Mouse (Mus musculus) liver, adult 2 months (tissue): Measurements from ENCODE around the gene Gm10053. TPM values are rescaled to one million over a fixed set of nuclear protein-coding genes. Genes with fewer than 3 reads are reported as not detected.

Source experiments
- DNase-seq: peaks from one replicate; pipeline ENCODE4 v3.0.0-alpha.2; 2011; ENCODE audit warnings: low read depth, low spot score; ENCODE audit errors: extremely low read depth
- H3K27ac ChIP-seq: fragments of 200-500 bp; replicated peaks from 2 replicates; pipeline ENCODE4 v1.5.1; 2012; ENCODE audit warnings: low read depth, mild to moderate bottlenecking, control low read depth, inconsistent platforms, low read length; ENCODE audit not compliant: insufficient read depth
- H3K27me3 ChIP-seq: fragments of 200-500 bp; 2 replicates; pipeline ENCODE4 v1.6.1; 2012; ENCODE audit warnings: mild to moderate bottlenecking, moderate library complexity, low read length, inconsistent platforms; ENCODE audit not compliant: control insufficient read depth, insufficient read depth
- H3K36me3 ChIP-seq: fragments of 200-500 bp; 2 replicates; pipeline ENCODE4 v1.6.1; 2012; ENCODE audit warnings: low read length, inconsistent platforms; ENCODE audit not compliant: control insufficient read depth, insufficient read depth
- H3K4me1 ChIP-seq: fragments of 200-500 bp; 2 replicates; pipeline ENCODE4 v1.6.1; 2011; ENCODE audit warnings: low read length; ENCODE audit not compliant: control insufficient read depth, insufficient read depth
- H3K4me3 ChIP-seq: fragments of 200-500 bp; 2 replicates; pipeline ENCODE4 v1.5.1; 2011; ENCODE audit warnings: low read depth, mild to moderate bottlenecking, control low read depth, low read length, moderate library complexity; ENCODE audit not compliant: insufficient read depth
- H3K79me2 ChIP-seq: fragments of 200-500 bp; 2 replicates; pipeline ENCODE4 v1.6.1; 2012; ENCODE audit warnings: inconsistent platforms, mild to moderate bottlenecking, low read length, moderate library complexity; ENCODE audit not compliant: control insufficient read depth, insufficient read depth
- H3K9ac ChIP-seq: fragments of 200-500 bp; 2 replicates; pipeline ENCODE4 v1.6.1; 2012; ENCODE audit warnings: low read depth, mild to moderate bottlenecking, control low read depth, inconsistent platforms, low read length
- CTCF ChIP-seq: fragments of 200-500 bp; IDR thresholded peaks from 2 replicates; pipeline ENCODE4 v1.5.1; 2011; ENCODE audit warnings: low read depth, low read length, control low read depth
- POLR2A ChIP-seq: fragments of 200-500 bp; IDR thresholded peaks from 2 replicates; pipeline ENCODE4 v1.6.1; 2011; ENCODE audit warnings: low read length, control low read depth; ENCODE audit not compliant: insufficient read depth; ENCODE audit errors: extremely low read depth
- WGBS: fragments of 180-500 bp; shearing (Covaris S2); methylation state at CpG from one replicate; pipeline ENCODE4 v1.1.7; 2018; 5-methylcytosine and 5-hydroxymethylcytosine counted together
- polyA plus RNA-seq: library from polyadenylated mRNA; depleted of rRNA; stranded (reverse); fragments of >200 nt; gene quantifications from 2 replicates; pipeline ENCODE4 v1.2.3, GENCODE M21; 2012; rRNA removed
- total RNA-seq: library from RNA; depleted of rRNA; stranded (reverse); fragments of >200 nt; gene quantifications from 2 replicates; pipeline ENCODE4 v1.2.3, GENCODE M21; 2014; rRNA removed

Gene Gm10053
- total and polyA plus RNA-seq, 2 experiments = 22.9 to 94.5 TPM

GRCm38 (mm10) chr19:24901666-24902065 lies 26.2 kb downstream of the Gm10053 start:
- 5% methylated on average over 3 of the region's 3 CpGs for WGBS
- H3K27me3 ChIP-seq = peaks cover 35% of the 10 kb centered on the region

GRCm38 (mm10) chr19:24902256-24902655 lies 26.8 kb downstream of the Gm10053 start:
- H3K36me3 ChIP-seq = no peaks in the 10 kb centered on the region
- no peak overlapping the region for H3K4me3 ChIP-seq
- H3K4me1 ChIP-seq = 0 out of 2 replicates have a peak, but pooled peaks cover 2% of the 10 kb centered on the region
- H3K79me2 ChIP-seq = no peaks in the 10 kb centered on the region
- no peak for DNase-seq
- no peak for TF ChIP-seq POLR2A
- TF ChIP-seq CTCF = no peak
- WGBS = 3% methylated on average over 2 of the region's 2 CpGs
- H3K27me3 ChIP-seq = peaks cover 29% of the 10 kb centered on the region
- H3K27ac ChIP-seq = no peak overlapping the region
- no peak overlapping the region for H3K9ac ChIP-seq

More at GRCm38 (mm10) chr19:24901666-24902065, 26.2 kb downstream of the Gm10053 start:
- H3K9ac ChIP-seq = no peak overlapping the region
- TF ChIP-seq CTCF = no peak
- no peak for TF ChIP-seq POLR2A
- H3K4me3 ChIP-seq = no peak overlapping the region
- no peaks in the 10 kb centered on the region for H3K36me3 ChIP-seq
- no peak for DNase-seq
- 0 out of 2 replicates have a peak, but pooled peaks cover 2% of the 10 kb centered on the region for H3K4me1 ChIP-seq
- H3K79me2 ChIP-seq = no peaks in the 10 kb centered on the region
- H3K27ac ChIP-seq = no peak overlapping the region

GRCm38 (mm10) chr19:24902821-24903220 lies 27.3 kb downstream of the Gm10053 start:
- Histone ChIP-seq H3K27ac (no peak overlapping the region), H3K36me3 (no peaks in the 10 kb centered on the region), H3K27me3 (peaks cover 25% of the 10 kb centered on the region), H3K4me3 (no peak overlapping the region), H3K79me2 (no peaks in the 10 kb centered on the region), H3K4me1 (0 out of 2 replicates have a peak, but pooled peaks cover 2% of the 10 kb centered on the region), H3K9ac (no peak overlapping the region)
- WGBS = 57% methylated on average over 2 of the region's 2 CpGs
- DNase-seq = no peak
- TF ChIP-seq CTCF (no peak), POLR2A (no peak)

- Histone ChIP-seq H3K4me3 (no peak overlapping the region), H3K36me3 (no peaks in the 10 kb centered on the region), H3K27me3 (no peaks in the 10 kb centered on the region), H3K9ac (no peak overlapping the region), H3K4me1 (no peaks in the 10 kb centered on the region), H3K27ac (no peak overlapping the region), H3K79me2 (no peaks in the 10 kb centered on the region)
- DNase-seq = no peak
- 88% methylated on average over 6 of the region's 6 CpGs for WGBS
- TF ChIP-seq CTCF = no peak
- TF ChIP-seq POLR2A = no peak
These were observed 32.2 kb downstream of the Gm10053 start for GRCm38 (mm10) chr19:24907655-24908054.

- no peak for TF ChIP-seq POLR2A
- TF ChIP-seq CTCF = no peak
- Histone ChIP-seq H3K4me3 (no peak overlapping the region), H3K27ac (no peak overlapping the region), H3K9ac (no peak overlapping the region), H3K79me2 (no peaks in the 10 kb centered on the region), H3K36me3 (no peaks in the 10 kb centered on the region), H3K4me1 (no peaks in the 10 kb centered on the region), H3K27me3 (no peaks in the 10 kb centered on the region)
- WGBS = 90% methylated on average over 3 of the region's 3 CpGs
- no peak for DNase-seq
These were observed 33.1 kb downstream of the Gm10053 start for GRCm38 (mm10) chr19:24908385-24909155.

GRCm38 (mm10) chr19:24920866-24921265 lies 45.4 kb downstream of the Gm10053 start:
- DNase-seq = peak; percentile 17
- Histone ChIP-seq H3K36me3 (peaks cover 17% of the 10 kb centered on the region), H3K4me3 (no peak overlapping the region), H3K9ac (no peak overlapping the region), H3K79me2 (no peaks in the 10 kb centered on the region), H3K27me3 (no peaks in the 10 kb centered on the region), H3K27ac (no peak overlapping the region), H3K4me1 (no peaks in the 10 kb centered on the region)
- WGBS = 69% methylated on average over 5 of the region's 5 CpGs
- no peak for TF ChIP-seq CTCF
- TF ChIP-seq POLR2A = no peak

Other genes with a start within 250 kb of the Gm10053 start
- under 0.01 TPM in 1 of 2 replicates, not detected in the other for gene Tmem252, start 201.7 kb upstream of the Gm10053 start, total RNA-seq
- not detected in 2 replicates for gene Tmem252, start 201.7 kb upstream of the Gm10053 start, polyA plus RNA-seq
- gene Pgm5, start 13.8 kb upstream of the Gm10053 start, total RNA-seq = 1.1 and 1.7 TPM in 2 replicates
- gene Pgm5, start 13.8 kb upstream of the Gm10053 start, polyA plus RNA-seq = 0.46 and 0.66 TPM in 2 replicates
- not detected in 2 replicates for gene Foxd4, start 25.5 kb downstream of the Gm10053 start, total RNA-seq
- gene Foxd4, start 25.5 kb downstream of the Gm10053 start, polyA plus RNA-seq = not detected in 2 replicates
- gene Cbwd1, start 85.9 kb downstream of the Gm10053 start, total RNA-seq = 8.5 and 9.7 TPM in 2 replicates
- 0.82 and 1.1 TPM in 2 replicates for gene Cbwd1, start 85.9 kb downstream of the Gm10053 start, polyA plus RNA-seq
- gene Dock8, start 123.8 kb downstream of the Gm10053 start, total RNA-seq = 8.9 and 10.9 TPM in 2 replicates
- gene Dock8, start 123.8 kb downstream of the Gm10053 start, polyA plus RNA-seq = 9.7 and 10.8 TPM in 2 replicates